Mouse (Mus musculus) gastrocnemius, postnatal 14 days (tissue): ENCODE measurements at regions not wholly inside any gene's neighbourhood (a gene's known extent, or its start where the extent isn't known, plus 50 kb on each side); places are given as distances from the start of the nearest gene placed in this dataset.

Source experiments
- DNase-seq: peaks from one replicate; pipeline ENCODE4 v3.0.0; 2021; ENCODE audit warnings: mixed read lengths
- intact Hi-C: fragments of 180-260 bp; cut with DNase I; formaldehyde crosslinking; loops from one replicate; pipeline ENCODE4 v1.15.1; 2025; ENCODE audit warnings: low total_unique reads

- no peak for DNase-seq
- intact Hi-C loops, result no loop called here
Measured at GRCm38 (mm10) chr1:137898891-137899290, 276.6 kb downstream of the Ptprc start.

DNA sequence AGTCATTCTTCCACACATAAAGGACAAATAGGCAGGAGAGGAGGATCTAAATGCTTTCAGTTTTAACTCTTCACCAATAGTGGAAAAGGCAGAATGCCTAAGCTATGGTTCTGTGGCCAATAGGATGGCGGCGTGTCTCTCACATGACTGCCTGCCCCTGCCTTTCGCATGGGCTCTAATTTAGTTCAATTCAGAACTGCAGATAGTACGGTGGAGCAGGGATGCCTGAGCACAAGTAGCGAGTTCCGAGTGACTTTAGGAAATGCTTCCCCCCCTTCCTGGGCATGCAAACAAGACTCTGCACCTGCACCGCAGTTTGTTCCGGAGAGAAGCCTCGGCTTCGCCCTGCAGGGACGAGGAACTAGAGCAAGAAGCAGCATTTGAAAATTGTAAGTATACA, 277.1 kb downstream of the Ptprc start:
- DNase-seq, result peak; percentile 76
- intact Hi-C loops, result no loop called here

- DNase-seq, result no peak
- intact Hi-C loops, result no loop called here
Measured at GRCm38 (mm10) chr1:137881656-137882055, 293.9 kb downstream of the Ptprc start.

- intact Hi-C loops, result no loop called here
- DNase-seq, result no peak
Measured at GRCm38 (mm10) chr1:137874361-137874760, 301.1 kb downstream of the Ptprc start.

GRCm38 (mm10) chr1:137873628-137874027, 301.9 kb downstream of the Ptprc start:
- DNase-seq, result no peak
- intact Hi-C loops, result no loop called here

DNA sequence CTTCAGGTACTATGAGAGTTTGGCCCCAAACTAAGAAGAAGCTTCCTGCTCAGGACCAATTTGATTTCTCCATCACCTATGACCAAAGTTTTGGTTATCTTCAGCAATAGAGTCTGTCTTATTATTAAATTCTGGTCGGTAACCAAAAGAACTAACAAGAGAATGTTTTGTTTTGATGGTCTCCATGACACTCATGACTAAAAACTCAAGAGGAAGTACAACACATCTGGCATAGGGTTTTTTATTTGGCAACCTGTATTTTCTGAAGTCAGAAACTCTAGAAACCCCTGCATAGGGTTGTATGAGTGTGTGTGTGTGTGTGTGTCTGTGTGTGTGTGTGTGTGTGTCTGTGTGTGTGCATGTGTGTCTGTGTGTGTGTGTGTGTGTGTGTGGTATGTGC, 310.5 kb downstream of the Ptprc start:
- no peak for DNase-seq
- intact Hi-C loops, result no loop called here

DNA sequence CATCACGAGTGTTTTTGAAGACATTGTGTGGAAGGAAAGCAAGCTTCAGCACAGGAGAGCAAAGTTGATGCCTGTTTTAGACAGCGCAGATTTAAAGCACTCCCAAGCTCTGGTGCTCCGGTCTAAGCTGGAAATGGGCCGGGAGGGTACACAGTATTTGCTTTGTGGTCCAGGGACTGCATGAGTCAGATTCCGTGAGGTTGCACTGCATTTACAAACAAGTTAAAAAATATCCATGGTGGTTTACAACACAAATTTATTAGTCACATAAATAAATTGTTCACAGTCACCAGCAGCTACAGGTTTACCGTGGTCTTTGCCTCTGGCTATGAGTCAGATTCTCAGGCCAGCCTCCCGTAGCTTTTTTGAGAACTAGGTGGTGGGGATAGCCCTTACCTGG, 312.0 kb downstream of the Ptprc start:
- intact Hi-C loops, result no loop called here
- DNase-seq, result no peak

- intact Hi-C loops, result no loop called here
- DNase-seq, result no peak
Measured at GRCm38 (mm10) chr1:137852262-137852661, 323.2 kb downstream of the Ptprc start.

GRCm38 (mm10) chr1:137847311-137847923, 328.1 kb downstream of the Ptprc start:
- DNase-seq, result no peak
- intact Hi-C loops, result no loop called here

DNA sequence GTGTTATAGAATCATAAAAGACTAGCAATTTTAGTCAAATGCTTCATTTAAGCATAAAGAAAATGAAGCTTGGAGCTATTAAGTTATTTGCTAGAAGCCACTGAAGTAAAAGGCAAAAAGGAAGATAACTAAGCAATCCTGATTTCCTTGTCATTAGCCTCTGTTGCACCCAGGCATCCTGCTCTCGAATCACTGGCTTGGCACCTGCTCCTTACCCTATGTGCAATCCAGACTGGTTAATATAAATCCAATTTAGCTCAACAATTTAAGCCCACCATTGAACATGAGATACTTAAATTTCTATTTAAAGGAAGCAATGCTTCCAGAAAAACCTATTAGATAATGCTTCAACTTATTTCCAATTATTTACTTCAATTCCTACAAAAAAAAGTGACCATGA, 328.7 kb downstream of the Ptprc start:
- no peak for DNase-seq
- intact Hi-C loops, result no loop called here

DNA sequence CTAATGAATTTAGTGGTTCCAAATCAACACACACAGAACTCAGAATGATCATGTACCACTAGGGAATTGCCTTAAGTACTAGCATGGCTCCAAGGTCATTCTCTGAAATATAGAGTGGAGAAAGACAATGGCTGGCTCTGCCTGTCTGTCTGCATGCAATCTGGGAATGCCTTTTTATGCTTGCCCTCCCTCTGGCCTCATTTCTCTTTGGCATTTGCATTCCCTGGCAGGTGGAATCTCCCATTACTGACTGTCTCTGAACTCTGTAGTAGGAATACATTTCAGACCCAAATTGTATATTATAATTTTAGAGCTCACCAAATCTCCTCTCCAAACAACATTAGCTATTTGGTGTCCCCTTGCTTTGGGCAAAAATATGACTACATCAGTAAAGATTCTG, 335.0 kb downstream of the Ptprc start:
- DNase-seq, result no peak
- intact Hi-C loops, result no loop called here

DNA sequence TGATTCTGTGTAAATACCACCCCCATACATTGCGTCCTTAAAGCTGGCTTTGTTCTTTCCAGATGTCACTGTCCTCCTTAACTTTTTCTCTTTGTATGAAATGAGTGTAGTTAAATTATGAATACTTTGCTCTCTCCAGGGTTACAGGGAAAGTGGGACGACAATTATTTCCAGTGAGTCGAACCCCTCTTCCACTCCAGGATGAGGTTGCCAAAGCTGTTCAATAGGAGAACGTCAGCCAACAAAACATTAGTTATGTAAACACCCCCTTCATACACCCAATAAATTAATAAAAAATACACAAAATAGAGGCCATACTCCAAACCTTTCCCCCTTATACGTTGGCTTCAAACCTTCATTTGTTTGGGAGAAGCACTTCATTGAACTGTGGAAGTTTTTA, 335.8 kb downstream of the Ptprc start:
- no peak for DNase-seq
- intact Hi-C loops, result no loop called here

- intact Hi-C loops, result no loop called here
- no peak for DNase-seq
Measured at GRCm38 (mm10) chr1:137839263-137839662, 336.2 kb downstream of the Ptprc start.

DNA sequence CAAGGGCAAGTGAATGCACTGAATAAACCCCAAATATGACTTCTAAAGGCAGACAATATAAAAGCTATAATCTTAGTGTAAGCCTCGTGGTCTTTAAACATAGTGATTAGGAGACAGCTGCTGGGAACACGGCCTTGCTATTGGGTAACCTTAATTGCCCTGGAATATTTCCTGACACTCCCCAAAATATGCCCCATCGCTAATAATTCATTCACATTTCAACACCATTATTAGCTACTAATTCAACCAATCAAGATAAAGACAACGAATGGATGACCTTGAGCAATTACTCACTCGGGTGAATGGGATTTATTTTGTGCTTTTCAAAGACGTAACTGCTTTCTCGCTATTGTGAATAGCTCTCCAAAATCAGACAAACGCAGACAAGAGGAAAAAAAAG, 337.2 kb downstream of the Ptprc start:
- intact Hi-C loops, result no loop called here
- no peak for DNase-seq

GRCm38 (mm10) chr1:137833535-137833934, 342.0 kb downstream of the Ptprc start:
- intact Hi-C loops, result no loop called here
- DNase-seq, result no peak

- intact Hi-C loops, result no loop called here
- no peak for DNase-seq
Measured at GRCm38 (mm10) chr1:137831284-137831683, 344.2 kb downstream of the Ptprc start.

GRCm38 (mm10) chr1:137827379-137827778, 348.1 kb downstream of the Ptprc start:
- intact Hi-C loops, result no loop called here
- DNase-seq, result no peak

DNA sequence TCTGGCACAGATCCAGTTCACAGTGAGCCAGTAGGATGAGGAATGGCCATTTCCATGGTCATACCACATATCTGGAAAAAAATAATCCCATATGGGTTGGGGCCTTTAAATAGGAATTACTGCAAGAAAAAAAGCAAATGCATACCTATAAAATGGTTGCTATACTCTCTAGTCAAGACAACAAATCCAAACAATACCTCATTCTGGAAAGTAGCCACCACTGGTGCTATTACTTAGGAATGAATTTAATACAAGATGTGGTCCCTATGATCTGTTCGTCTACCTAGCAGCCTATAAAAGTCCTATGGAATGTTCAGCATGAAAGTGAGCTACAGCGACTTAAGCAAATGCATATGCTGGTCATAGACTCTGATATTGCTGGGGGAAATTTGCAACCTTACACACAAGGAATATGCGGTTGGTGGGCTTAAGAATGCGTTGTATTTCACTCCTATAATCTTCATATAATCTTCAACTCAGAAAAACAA, 360.1 kb downstream of the Ptprc start:
- intact Hi-C loops, result no loop called here
- DNase-seq, result no peak

GRCm38 (mm10) chr1:137814556-137814955, 361.0 kb downstream of the Ptprc start:
- no peak for DNase-seq
- intact Hi-C loops, result no loop called here

DNA sequence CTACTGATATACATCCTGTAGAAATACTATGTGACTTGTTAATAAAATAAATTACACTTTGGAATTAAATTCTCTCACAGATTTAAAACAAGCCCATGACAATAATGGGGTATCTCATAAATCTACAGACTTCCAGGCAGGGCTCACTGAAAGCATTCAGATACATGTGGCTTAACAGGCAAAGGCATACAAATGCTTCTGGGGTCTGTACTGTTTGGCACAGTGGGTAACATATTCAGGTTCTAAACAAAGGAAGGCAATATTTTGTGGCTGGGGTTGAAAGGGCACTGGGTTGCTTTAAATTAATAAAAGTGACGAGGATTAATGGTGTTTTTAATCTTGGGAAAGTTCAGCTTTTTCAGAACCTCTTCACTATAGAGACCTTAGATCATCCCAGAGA, 361.8 kb downstream of the Ptprc start:
- intact Hi-C loops, result no loop called here
- DNase-seq, result no peak

DNA sequence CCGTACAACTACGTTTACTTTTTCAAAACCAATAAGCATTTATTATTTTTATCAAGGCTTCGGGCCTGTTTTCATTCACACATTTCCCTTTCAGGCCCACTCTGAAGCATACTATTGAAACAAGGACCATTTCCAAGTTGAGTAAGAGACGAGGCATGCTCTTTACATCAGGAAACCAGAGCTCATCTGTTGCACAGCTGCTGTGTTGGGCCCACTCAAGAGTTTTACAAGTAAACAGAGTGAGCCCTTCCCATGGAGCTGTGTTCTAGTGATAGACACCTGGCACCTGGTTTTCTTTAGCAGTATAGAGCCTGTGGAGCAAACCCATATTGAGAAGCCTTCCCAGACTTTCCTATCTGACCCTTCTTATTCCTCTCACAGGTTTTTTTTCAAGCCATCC, 363.5 kb downstream of the Ptprc start:
- no peak for DNase-seq
- intact Hi-C loops, result no loop called here

DNA sequence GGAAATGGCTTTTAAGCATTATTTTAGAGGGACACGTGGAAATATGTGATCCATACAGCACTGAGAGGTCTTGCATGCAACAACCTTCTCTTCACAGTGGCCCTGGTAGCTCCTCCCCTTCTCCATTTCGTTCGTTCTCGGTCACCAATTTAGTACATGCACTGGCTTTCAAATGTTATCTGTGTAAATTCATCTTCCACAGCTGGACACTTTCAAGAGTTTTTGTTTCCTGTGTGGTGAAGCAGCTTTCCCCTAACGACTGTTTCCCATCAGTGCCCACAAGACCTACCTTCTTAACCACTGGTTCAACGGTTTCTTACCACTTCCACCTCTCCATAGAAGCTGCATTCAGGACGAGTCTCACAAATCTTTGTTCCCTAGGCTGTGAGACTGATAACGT, 368.8 kb downstream of the Ptprc start:
- intact Hi-C loops, result no loop called here
- DNase-seq, result no peak
